Mouse (Mus musculus): ENCODE results near the gene Cd28.

Cd28 gene

GRCm38 (mm10) chr1:60750201-60750765 lies 33.7 kb downstream of the Cd28 start:
- no peak for DNase-seq

- no peak for DNase-seq
Measured at GRCm38 (mm10) chr1:60751011-60751410, 34.4 kb downstream of the Cd28 start.

GRCm38 (mm10) chr1:60752986-60753385 lies 36.4 kb downstream of the Cd28 start:
- no peak for DNase-seq

GRCm38 (mm10) chr1:60753981-60754380 lies 37.4 kb downstream of the Cd28 start:
- DNase-seq: no peak

GRCm38 (mm10) chr1:60755391-60756243 lies 39.0 kb downstream of the Cd28 start:
- DNase-seq: no peak

GRCm38 (mm10) chr1:60757631-60758030 lies 41.0 kb downstream of the Cd28 start:
- no peak for DNase-seq

- no peak for DNase-seq
Measured at GRCm38 (mm10) chr1:60758226-60758625, 41.6 kb downstream of the Cd28 start.

GRCm38 (mm10) chr1:60759563-60760335 lies 43.1 kb downstream of the Cd28 start:
- no peak for DNase-seq

- no peak for DNase-seq
Measured at GRCm38 (mm10) chr1:60760475-60760874, 43.9 kb downstream of the Cd28 start.

- DNase-seq: no peak
Measured at GRCm38 (mm10) chr1:60761528-60762171, 45.0 kb downstream of the Cd28 start.

- DNase-seq: peak; percentile 77
Measured at GRCm38 (mm10) chr1:60762451-60762850, 45.9 kb downstream of the Cd28 start.

- DNase-seq: peak; percentile 86
Measured at GRCm38 (mm10) chr1:60762916-60763315, 46.3 kb downstream of the Cd28 start.

GRCm38 (mm10) chr1:60771771-60772170 lies 55.2 kb downstream of the Cd28 start:
- DNase-seq: no peak

- no peak for DNase-seq
Measured at GRCm38 (mm10) chr1:60773231-60773630, 56.6 kb downstream of the Cd28 start.

- DNase-seq: peak; percentile 52
Measured at GRCm38 (mm10) chr1:60776166-60776565, 59.6 kb downstream of the Cd28 start.

- DNase-seq: peak; percentile 61
Measured at GRCm38 (mm10) chr1:60776906-60777305, 60.3 kb downstream of the Cd28 start.

- DNase-seq: peak; percentile 94
Measured at GRCm38 (mm10) chr1:60778465-60779115, 62.0 kb downstream of the Cd28 start.

- DNase-seq: peak; percentile 58
Measured at GRCm38 (mm10) chr1:60779176-60779575, 62.6 kb downstream of the Cd28 start.

GRCm38 (mm10) chr1:60781666-60782065 lies 65.1 kb downstream of the Cd28 start:
- DNase-seq: peak; percentile 61

- peak; percentile 2 for DNase-seq
Measured at GRCm38 (mm10) chr1:60793717-60794116, 77.1 kb downstream of the Cd28 start.

- DNase-seq: peak; percentile 37
Measured at GRCm38 (mm10) chr1:60795677-60796205, 79.1 kb downstream of the Cd28 start.

GRCm38 (mm10) chr1:60799795-60800345 lies 83.3 kb downstream of the Cd28 start:
- peak; percentile 83 for DNase-seq

Data from heart, adult 11 months (tissue).